1 mouse cellular context compared by ENCODE assay signal in genomic region chr17:25732082-25732481, GRCm38 (mm10).
TF ChIP-seq lines count a peak whose summit lies in the region.

No protein-coding gene starts in this region.

TF ChIP-seq in MEL, 35 proteins besides CTCF, POLR2A, EP300 and RAD21 (continued from another document):
- TF ChIP-seq E2F4 (IDR thresholded peaks at IDR 0.05; ENCODE audit: borderline replicate concordance, low read depth, low read length) (no peak), BHLHE40 (IDR thresholded peaks at IDR 0.05; ENCODE audit: borderline replicate concordance, low read depth, low read length) (no peak), TAL1 (IDR thresholded peaks at IDR 0.05; ENCODE audit: low read length) (no peak), CHD1 (IDR thresholded peaks at IDR 0.05; ENCODE audit: low read depth, low read length) (no peak), UBTF (IDR thresholded peaks at IDR 0.05; ENCODE audit: borderline replicate concordance, insufficient read depth, low read depth, low read length) (no peak), POLR2AphosphoS5 (IDR thresholded peaks at IDR 0.05; ENCODE audit: borderline replicate concordance, low read depth, low read length) (no peak), ETS1 (IDR thresholded peaks at IDR 0.05; ENCODE audit: low read depth, low read length) (no peak), NELFE (IDR thresholded peaks at IDR 0.05; ENCODE audit: low read depth, low read length) (no peak), RCOR1 (IDR thresholded peaks at IDR 0.05; ENCODE audit: low read depth, low read length) (no peak), MXI1 (IDR thresholded peaks at IDR 0.05; ENCODE audit: low read depth, low read length) (peak; percentile 34; the same call in 1 of the 2 replicates), CHD2 (IDR thresholded peaks at IDR 0.05; ENCODE audit: low read length) (no peak), NRF1 (IDR thresholded peaks at IDR 0.05; ENCODE audit: insufficient read depth, low read depth, low read length, poor library complexity, severe bottlenecking) (peak; percentile 72), SIN3A (IDR thresholded peaks at IDR 0.05; ENCODE audit: low read length) (no peak), TCF12 (IDR thresholded peaks at IDR 0.05; ENCODE audit: low read depth, low read length) (no peak), ELF1 (IDR thresholded peaks at IDR 0.05; ENCODE audit: low read depth, low read length) (no peak), MAFK (IDR thresholded peaks at IDR 0.05; ENCODE audit: borderline replicate concordance, low read depth, low read length) (no peak), USF2 (IDR thresholded peaks at IDR 0.05; ENCODE audit: borderline replicate concordance in 1 of 2, insufficient read depth in 1 of 2, low read depth in 1 of 2, low read length in 2 of 2) (no peak)
TF ChIP-seq in MEL: peak in this region for 4.
